Comparison of ENCODE assay signal across 7 mouse cellular contexts in the genomic region with DNA sequence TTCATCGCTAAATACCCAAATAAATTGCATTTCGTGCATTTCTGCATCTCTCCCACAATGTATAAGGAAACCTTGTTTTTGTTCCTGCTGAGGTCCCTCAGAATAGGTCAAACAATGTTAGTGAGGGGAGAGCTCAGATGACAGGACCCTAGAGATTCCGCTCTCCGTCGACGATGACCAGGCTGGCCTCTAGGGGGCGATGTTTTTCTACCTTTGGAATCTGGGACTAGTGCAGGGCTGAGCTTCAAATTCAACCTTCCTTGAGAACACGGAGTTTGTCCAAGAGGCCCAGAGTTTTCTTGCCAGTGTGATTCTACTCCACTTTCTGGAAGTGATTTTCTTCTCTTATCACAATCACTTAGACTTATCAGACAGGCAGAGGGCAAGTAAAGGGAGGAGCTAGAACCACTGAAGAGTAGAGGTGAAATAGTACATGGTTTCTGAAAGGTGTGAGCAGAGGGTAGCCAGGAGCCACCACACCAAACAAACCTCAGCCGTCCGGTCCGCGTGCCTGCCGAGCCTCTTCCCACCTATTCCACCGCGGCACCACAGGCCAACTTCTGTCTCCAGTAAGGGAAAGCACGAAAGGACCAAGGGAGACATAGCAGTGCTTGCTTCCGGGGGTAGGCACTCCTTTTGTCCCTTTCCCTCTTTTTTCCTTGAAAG. TPM values are rescaled to one million over a fixed set of nuclear protein-coding genes. Genes with fewer than 3 reads are reported as not detected.
DNase-seq lines count a peak whose midpoint lies in the region; ATAC-seq and TF ChIP-seq lines count a peak whose summit lies in the region.

No protein-coding gene starts in this region.

- H3K9ac ChIP-seq in intestine, postnatal 0 days (ENCODE audit: low read depth, low read length), result no peak overlapping the region
- H3K9ac ChIP-seq in midbrain, embryonic 13.5 days (replicated peaks), result no peak overlapping the region

- TF ChIP-seq POLR2A in small intestine, adult 2 months (IDR thresholded peaks at IDR 0.05; ENCODE audit: low read depth, low read length), result no peak

- H3K4me3 ChIP-seq in intestine, postnatal 0 days (ENCODE audit: low read depth, low read length), result no peak overlapping the region
- H3K4me3 ChIP-seq in midbrain, embryonic 13.5 days (replicated peaks), result no peak overlapping the region
- H3K4me3 ChIP-seq in small intestine, adult 2 months (ENCODE audit: low read depth, low read length), result no peak overlapping the region

- ATAC-seq in granulocyte monocyte progenitor cell, adult 5-6 weeks (replicated peaks; ENCODE audit: poor library complexity, severe bottlenecking), result peak; percentile 72
- ATAC-seq in intestine, postnatal 0 days, result peak; percentile 54; the same call in 1 of the 2 replicates
- ATAC-seq in midbrain, embryonic 13.5 days, result peak; percentile 75

- WGBS in intestine, postnatal 0 days, result 13% methylated on average over 17 of the region's 17 CpGs
- WGBS in midbrain, embryonic 13.5 days, result 12% methylated on average over 17 of the region's 17 CpGs
- 18% methylated on average over 17 of the region's 17 CpGs for WGBS in small intestine, adult 2 months

- intact Hi-C loops in left cerebral cortex, postnatal 4 days (cut with DNase I), result no loop called here

- DNase-seq in adrenal gland, adult 2 months, result peak; percentile 82
- peak; percentile 76 for DNase-seq in embryo, embryonic 11.5 days (ENCODE audit: low read depth, low spot score)
- DNase-seq in left cerebral cortex, postnatal 4 days, result peak; percentile 87

- H3K9me3 ChIP-seq in intestine, postnatal 0 days (ENCODE audit: control insufficient read depth), result no peaks in the 10 kb centered on the region
- no peaks in the 10 kb centered on the region for H3K9me3 ChIP-seq in midbrain, embryonic 13.5 days

- H3K4me1 ChIP-seq in intestine, postnatal 0 days (replicated peaks; ENCODE audit: control insufficient read depth, insufficient read depth, low read length), result no peaks in the 10 kb centered on the region
- H3K4me1 ChIP-seq in midbrain, embryonic 13.5 days (replicated peaks), result peaks cover 19% of the 10 kb centered on the region
- peaks cover 6% of the 10 kb centered on the region; the same call in 1 of the 2 replicates for H3K4me1 ChIP-seq in small intestine, adult 2 months (ENCODE audit: control insufficient read depth, insufficient read depth, insufficient read length, low read length)

- H3K36me3 ChIP-seq in intestine, postnatal 0 days (ENCODE audit: control insufficient read depth, insufficient read depth), result no peaks in the 10 kb centered on the region
- H3K36me3 ChIP-seq in midbrain, embryonic 13.5 days, result no peaks in the 10 kb centered on the region
- no peaks in the 10 kb centered on the region for H3K36me3 ChIP-seq in small intestine, adult 2 months (ENCODE audit: control insufficient read depth, insufficient read depth, low read length)

- TF ChIP-seq CTCF in intestine, postnatal 0 days (IDR thresholded peaks at IDR 0.05; ENCODE audit: low read depth), result peak; percentile 87
- peak; percentile 86; the same call in 1 of the 2 replicates for TF ChIP-seq CTCF in small intestine, adult 2 months (IDR thresholded peaks at IDR 0.05; ENCODE audit: extremely low read depth, insufficient read length, insufficient replicate concordance, low read depth, low read length)

- no peak overlapping the region for H3K27ac ChIP-seq in intestine, postnatal 0 days (ENCODE audit: low read depth, low read length)
- H3K27ac ChIP-seq in midbrain, embryonic 13.5 days, result no peak overlapping the region
- no peak overlapping the region for H3K27ac ChIP-seq in small intestine, adult 2 months (ENCODE audit: insufficient read depth, low read depth, low read length)

- H3K27me3 ChIP-seq in intestine, postnatal 0 days (replicated peaks; ENCODE audit: control insufficient read depth, insufficient read depth, low read length), result no peaks in the 10 kb centered on the region
- no peaks in the 10 kb centered on the region for H3K27me3 ChIP-seq in midbrain, embryonic 13.5 days
- H3K27me3 ChIP-seq in small intestine, adult 2 months (ENCODE audit: control insufficient read depth, insufficient read depth, low read length), result no peaks in the 10 kb centered on the region

- peak overlapping the region; percentile 63; the same call in 1 of the 2 replicates for H3K4me2 ChIP-seq in intestine, postnatal 0 days (replicated peaks; ENCODE audit: low read depth)
- peak overlapping the region; percentile 66; the same call in 1 of the 2 replicates for H3K4me2 ChIP-seq in midbrain, embryonic 13.5 days (replicated peaks)

RNA-seq across cellular contexts. Expression of a gene that starts 11.3 kb away (rescaled TPM):
- 10 to 100 TPM; 45.2 to 47.4 TPM for total RNA-seq in adrenal gland, adult 2 months (2021)
- 39.1 and 44.3 TPM in 2 replicates for polyA plus RNA-seq in adrenal gland, adult 2 months (2012; rRNA removed)
- 69.5 and 89.4 TPM in 2 replicates for total RNA-seq in granulocyte monocyte progenitor cell, adult 5-6 weeks (2014; fragmentation: Nextera tagmentation)
- total RNA-seq in granulocyte monocyte progenitor cell, adult 5-6 weeks (2017), result 57.4 and 68.2 TPM in 2 replicates
- 18.1 and 20.9 TPM in 2 replicates for polyA plus RNA-seq in intestine, postnatal 0 days (2015; fragmentation: Nextera tagmentation; extraction: Ambion mirVana)
- total RNA-seq in left cerebral cortex, postnatal 4 days (2021), result 10 to 100 TPM; 93.2 to 99.2 TPM
- 101 and 107 TPM in 2 replicates for polyA plus RNA-seq in midbrain, embryonic 13.5 days (2015; fragmentation: Nextera tagmentation; extraction: Ambion mirVana)
- 5.8 and 9.8 TPM in 2 replicates for polyA plus RNA-seq in small intestine, adult 2 months (2012; rRNA removed)

RNA-seq across cellular contexts. Expression of a gene that starts 25.8 kb away (rescaled TPM):
- 10 to 100 TPM; 13.9 to 26.6 TPM for total RNA-seq in adrenal gland, adult 2 months (2021)
- 20.4 and 21.0 TPM in 2 replicates for polyA plus RNA-seq in adrenal gland, adult 2 months (2012; rRNA removed)
- total RNA-seq in granulocyte monocyte progenitor cell, adult 5-6 weeks (2014; fragmentation: Nextera tagmentation), result 70.3 and 79.6 TPM in 2 replicates
- 85.8 and 93.8 TPM in 2 replicates for total RNA-seq in granulocyte monocyte progenitor cell, adult 5-6 weeks (2017)
- 28.2 and 29.4 TPM in 2 replicates for polyA plus RNA-seq in intestine, postnatal 0 days (2015; fragmentation: Nextera tagmentation; extraction: Ambion mirVana)
- total RNA-seq in left cerebral cortex, postnatal 4 days (2021), result 1 to 10 TPM; 8.1 to 9.1 TPM
- polyA plus RNA-seq in midbrain, embryonic 13.5 days (2015; fragmentation: Nextera tagmentation; extraction: Ambion mirVana), result 19.2 and 21.7 TPM in 2 replicates
- 4.7 and 11.8 TPM in 2 replicates for polyA plus RNA-seq in small intestine, adult 2 months (2012; rRNA removed)

RNA-seq across cellular contexts. Expression of a gene that starts 48.8 kb away (rescaled TPM):
- 10 to 100 TPM; 14.4 to 30.3 TPM for total RNA-seq in adrenal gland, adult 2 months (2021)
- polyA plus RNA-seq in adrenal gland, adult 2 months (2012; rRNA removed), result 47.0 and 56.9 TPM in 2 replicates
- 0.77 and 1.0 TPM in 2 replicates for total RNA-seq in granulocyte monocyte progenitor cell, adult 5-6 weeks (2014; fragmentation: Nextera tagmentation)
- total RNA-seq in granulocyte monocyte progenitor cell, adult 5-6 weeks (2017), result 1.2 and 2.1 TPM in 2 replicates
- 13.1 and 15.1 TPM in 2 replicates for polyA plus RNA-seq in intestine, postnatal 0 days (2015; fragmentation: Nextera tagmentation; extraction: Ambion mirVana)
- 1 to 10 TPM; 4.2 TPM for total RNA-seq in left cerebral cortex, postnatal 4 days (2021)
- polyA plus RNA-seq in midbrain, embryonic 13.5 days (2015; fragmentation: Nextera tagmentation; extraction: Ambion mirVana), result 13.5 and 18.0 TPM in 2 replicates
- 2.6 and 3.0 TPM in 2 replicates for polyA plus RNA-seq in small intestine, adult 2 months (2012; rRNA removed)

RNA-seq across cellular contexts. Expression of a gene that starts 52.7 kb away (rescaled TPM):
- under 1 TPM; 0.29 to 0.45 TPM for total RNA-seq in adrenal gland, adult 2 months (2021)
- 0.40 and 0.49 TPM in 2 replicates for polyA plus RNA-seq in adrenal gland, adult 2 months (2012; rRNA removed)
- total RNA-seq in granulocyte monocyte progenitor cell, adult 5-6 weeks (2014; fragmentation: Nextera tagmentation), result not detected in 2 replicates
- not detected in 2 replicates for total RNA-seq in granulocyte monocyte progenitor cell, adult 5-6 weeks (2017)
- polyA plus RNA-seq in intestine, postnatal 0 days (2015; fragmentation: Nextera tagmentation; extraction: Ambion mirVana), result 0.78 and 0.89 TPM in 2 replicates
- 10 to 100 TPM; 15.0 to 17.2 TPM for total RNA-seq in left cerebral cortex, postnatal 4 days (2021)
- 44.3 and 52.3 TPM in 2 replicates for polyA plus RNA-seq in midbrain, embryonic 13.5 days (2015; fragmentation: Nextera tagmentation; extraction: Ambion mirVana)
- polyA plus RNA-seq in small intestine, adult 2 months (2012; rRNA removed), result 0.20 and 0.76 TPM in 2 replicates
